8 mouse cellular contexts compared by ENCODE assay signal in the genomic region with DNA sequence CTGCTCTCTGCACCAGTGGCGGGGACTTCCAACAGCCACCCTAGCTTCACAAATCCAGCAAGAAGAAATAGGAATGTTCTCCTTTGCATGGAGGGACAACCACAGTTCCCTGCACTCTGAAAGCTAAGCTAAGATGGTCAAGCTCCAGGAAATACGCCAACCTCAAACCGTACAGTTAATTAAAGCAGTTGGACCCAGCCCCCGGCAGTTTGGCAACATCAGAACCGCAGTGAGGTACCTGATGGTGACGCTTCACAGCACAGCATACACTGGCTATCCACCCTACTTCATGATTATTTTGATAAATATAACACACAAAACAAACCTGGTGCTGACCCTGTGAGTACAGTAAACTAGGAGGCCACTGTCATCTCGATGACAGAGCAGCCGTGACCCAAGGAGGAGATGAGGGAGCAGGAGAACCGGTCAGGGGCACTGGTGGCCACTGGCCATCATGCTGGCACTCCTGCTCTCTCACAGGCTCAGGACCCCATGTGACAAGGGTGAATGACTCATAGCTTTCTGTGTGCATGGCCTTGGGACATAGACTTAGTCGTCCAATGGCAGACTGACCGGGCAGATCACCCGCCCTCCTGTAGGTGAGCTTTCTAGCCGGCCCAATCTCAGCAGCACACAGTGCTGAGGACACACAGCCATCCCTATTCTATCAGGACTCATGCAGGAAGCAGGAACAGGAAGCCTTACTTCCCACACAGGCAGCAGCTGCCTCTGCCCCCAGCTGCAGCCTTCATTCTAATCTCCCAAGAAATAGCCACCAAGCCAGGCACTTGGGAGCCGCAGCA. TPM values are rescaled to one million over a fixed set of nuclear protein-coding genes. Genes with fewer than 3 reads are reported as not detected.
DNase-seq lines count a peak whose midpoint lies in the region; ATAC-seq and TF ChIP-seq lines count a peak whose summit lies in the region.

No protein-coding gene starts in this region.

- peak; percentile 44 for DNase-seq in ovary, postnatal 36 days (ENCODE audit: low spot score)
- DNase-seq in ovary, postnatal 14 days (ENCODE audit: low spot score) = no peak
- peak; percentile 62 to 63 for DNase-seq in cerebellum, postnatal 36 days
- DNase-seq in heart, postnatal 14 days = peak; percentile 29 to 49
- DNase-seq in limb, embryonic 11.5 days (ENCODE audit: low spot score) = no peak
- DNase-seq in testis, postnatal 14 days (ENCODE audit: low spot score) = no peak

- no peaks in the 10 kb centered on the region for H3K9me3 ChIP-seq in limb, embryonic 11.5 days (ENCODE audit: control insufficient read depth, low read length)

- peak overlapping the region; percentile 84 for H3K27ac ChIP-seq in limb, embryonic 11.5 days (replicated peaks; ENCODE audit: low read depth, low read length)
- H3K27ac ChIP-seq in olfactory bulb, adult 2 months (ENCODE audit: insufficient read depth, low read depth, low read length) = peak overlapping the region; percentile 86

- intact Hi-C loops in heart, postnatal 14 days (cut with DNase I) = no loop called here

- no peak for TF ChIP-seq CTCF in olfactory bulb, adult 2 months (IDR thresholded peaks at IDR 0.05; ENCODE audit: insufficient read depth, low read depth, low read length)

- peak overlapping the region; percentile 9; the same call in 1 of the 2 replicates for H3K9ac ChIP-seq in limb, embryonic 11.5 days (ENCODE audit: low read length)

- WGBS in limb, embryonic 11.5 days = 84% methylated on average over 14 of the region's 14 CpGs
- WGBS in olfactory bulb, adult 2 months = 61% methylated on average over 14 of the region's 14 CpGs

- H3K27me3 ChIP-seq in limb, embryonic 11.5 days (ENCODE audit: control insufficient read depth, insufficient read depth, low read length) = no peaks in the 10 kb centered on the region

- no peak for ATAC-seq in limb, embryonic 11.5 days (ENCODE audit: insufficient number of reproducible peaks, low FRiP score, low TSS enrichment, low read depth)
- no peak for ATAC-seq in erythroid progenitor cell, adult 5-6 weeks (replicated peaks; ENCODE audit: low FRiP score, poor library complexity, severe bottlenecking)

- H3K4me2 ChIP-seq in limb, embryonic 11.5 days (ENCODE audit: low read depth, severe bottlenecking) = no peak overlapping the region

- TF ChIP-seq POLR2A in olfactory bulb, adult 2 months (IDR thresholded peaks at IDR 0.05; ENCODE audit: insufficient read depth, low read depth, low read length) = no peak

- H3K36me3 ChIP-seq in limb, embryonic 11.5 days (ENCODE audit: control insufficient read depth, insufficient read depth, low read length) = peaks cover 2% of the 10 kb centered on the region

- peaks cover 35% of the 10 kb centered on the region for H3K4me1 ChIP-seq in limb, embryonic 11.5 days (ENCODE audit: control insufficient read depth, insufficient read depth, low read length)
- peaks cover 75% of the 10 kb centered on the region for H3K4me1 ChIP-seq in olfactory bulb, adult 2 months (ENCODE audit: control insufficient read depth, insufficient read depth, low read length)

- no peak overlapping the region for H3K4me3 ChIP-seq in limb, embryonic 11.5 days (ENCODE audit: low read depth, low read length)
- H3K4me3 ChIP-seq in olfactory bulb, adult 2 months (ENCODE audit: insufficient read depth, low read depth, low read length) = no peak overlapping the region

RNA-seq across cellular contexts. Expression of a gene that starts 41.0 kb away (rescaled TPM):
- not detected for total RNA-seq in heart, postnatal 14 days (2021)
- polyA plus RNA-seq in limb, embryonic 11.5 days (2014; fragmentation: Nextera tagmentation; extraction: Ambion mirVana) = not detected in 2 replicates
- not detected in 2 replicates for polyA plus RNA-seq in olfactory bulb, adult 2 months (2012; ENCODE audit: insufficient read depth, insufficient read length, low replicate concordance, missing spikeins)
- 160 and 228 TPM in 2 replicates for total RNA-seq in erythroid progenitor cell, adult 5-6 weeks (2015; ENCODE audit: low replicate concordance)
- total RNA-seq in erythroid progenitor cell, adult 5-6 weeks (2017; ENCODE audit: low replicate concordance) = 210 and 246 TPM in 2 replicates

RNA-seq across cellular contexts. Expression of a gene that starts 44.2 kb away (rescaled TPM):
- total RNA-seq in heart, postnatal 14 days (2021) = 100 to 1,000 TPM; 140 to 172 TPM
- polyA plus RNA-seq in limb, embryonic 11.5 days (2014; fragmentation: Nextera tagmentation; extraction: Ambion mirVana) = 33.2 and 38.1 TPM in 2 replicates
- polyA plus RNA-seq in olfactory bulb, adult 2 months (2012; ENCODE audit: insufficient read depth, insufficient read length, low replicate concordance, missing spikeins) = 307 and 350 TPM in 2 replicates
- 104 and 105 TPM in 2 replicates for total RNA-seq in erythroid progenitor cell, adult 5-6 weeks (2015; ENCODE audit: low replicate concordance)
- 198 and 213 TPM in 2 replicates for total RNA-seq in erythroid progenitor cell, adult 5-6 weeks (2017; ENCODE audit: low replicate concordance)

Comparison
In these comparisons a context has a peak if more than half of its experiments do, and no peak if none do; other contexts are left out.
1. DNase-seq: peak in ovary, postnatal 36 days (single experiment), cerebellum, postnatal 36 days (2 of 2) and heart, postnatal 14 days (2 of 2); none in ovary, postnatal 14 days (single experiment), limb, embryonic 11.5 days (single experiment) and testis, postnatal 14 days (single experiment).
2. RNA of a gene that starts 41.0 kb away (total RNA-seq): 160 to 246 TPM in erythroid progenitor cell, adult 5-6 weeks; not detected in heart, postnatal 14 days; every median in the first group is over 100 times any median in the second.